Mouse (Mus musculus) ES-Bruce4 (cell line): ENCODE results near the gene Plekhm3.

Experiments
- CTCF ChIP-seq: IDR thresholded peaks from one replicate; pipeline ENCODE4 v1.8.1; 2011; ENCODE audit warnings: low read depth, low read length
- EP300 ChIP-seq: IDR thresholded peaks from 2 replicates; pipeline ENCODE4 v1.6.1; 2011; ENCODE audit warnings: low read depth, low read length; ENCODE audit not compliant: insufficient read depth

GRCm38 (mm10) chr1:64957021-64957489, 431 bp upstream of the Plekhm3 start:
- no peak for TF ChIP-seq CTCF
- TF ChIP-seq EP300: no peak
